15 mouse cellular contexts compared by ENCODE assay signal in genomic region chr1:24686235-24687021, GRCm38 (mm10).
"Had no signal": no experiment of that assay in that cellular context is flagged by ENCODE, and none has a peak within 500 bp of the region (broad histone marks: within the 10 kb centered on the region; RNA-seq: fewer than 3 reads in every experiment).

No protein-coding gene starts in this region.

- H3K9me3 ChIP-seq: kidney, embryonic 15.5 days; limb, embryonic 15.5 days; liver, embryonic 15.5 days; midbrain, embryonic 13.5 days had no signal

- DNase-seq: kidney, adult 2 months; kidney, postnatal 14 days; lung, embryonic 14.5 days; lung, postnatal 14 days; right cerebral cortex, adult 18-20 months; right cerebral cortex, postnatal 25 days; thymus, postnatal 4 days had no signal

- H3K36me3 ChIP-seq: liver, embryonic 15.5 days had no signal

- ATAC-seq: intestine, embryonic 16.5 days; midbrain, embryonic 13.5 days had no signal

- H3K4me3 ChIP-seq: kidney, embryonic 15.5 days; left cerebral cortex, adult 2 months; limb, embryonic 15.5 days; liver, embryonic 15.5 days; midbrain, embryonic 13.5 days had no signal

- H3K4me1 ChIP-seq: kidney, embryonic 15.5 days; limb, embryonic 15.5 days; liver, embryonic 15.5 days; midbrain, embryonic 13.5 days had no signal

- H3K4me2 ChIP-seq: kidney, embryonic 15.5 days; limb, embryonic 15.5 days; liver, embryonic 15.5 days; lung, embryonic 14.5 days; midbrain, embryonic 13.5 days had no signal

- H3K27ac ChIP-seq: kidney, embryonic 15.5 days; left cerebral cortex, adult 2 months; limb, embryonic 15.5 days; liver, embryonic 15.5 days; macrophage; midbrain, embryonic 13.5 days; stomach, postnatal 0 days had no signal

- H3K9ac ChIP-seq: kidney, embryonic 15.5 days; limb, embryonic 15.5 days; liver, embryonic 15.5 days; lung, embryonic 14.5 days; midbrain, embryonic 13.5 days had no signal

- H3K27me3 ChIP-seq: kidney, embryonic 15.5 days; limb, embryonic 15.5 days; liver, embryonic 15.5 days; midbrain, embryonic 13.5 days had no signal
